Mouse (Mus musculus) hindbrain, embryonic 11.5 days (tissue): ENCODE results near the gene Gjd3. TPM values are rescaled to one million over a fixed set of nuclear protein-coding genes. Genes with fewer than 3 reads are reported as not detected.

Source experiments
- ATAC-seq: fragments of 200-750 bp; cut with Nextera tagmentation; 2 replicates; pipeline ENCODE4 v1.8.0; 2017; ENCODE audit warnings: mild to moderate bottlenecking, moderate TSS enrichment, moderate library complexity; ENCODE audit not compliant: low FRiP score
- DNase-seq: peaks from one replicate; pipeline ENCODE4 v3.0.0-alpha.2; 2015; ENCODE audit warnings: low spot score
- H3K27ac ChIP-seq: fragments of 300-500 bp; sonication (generic); 2 replicates; pipeline ENCODE4 v1.5.1; 2014; ENCODE audit warnings: mild to moderate bottlenecking, low read depth, low read length
- H3K27me3 ChIP-seq: fragments of 300-500 bp; sonication (generic); 2 replicates; pipeline ENCODE4 v1.6.1; 2014; ENCODE audit warnings: mild to moderate bottlenecking, low read length, moderate library complexity, mixed read lengths; ENCODE audit not compliant: control insufficient read depth, insufficient read depth
- H3K36me3 ChIP-seq: fragments of 300-500 bp; sonication (generic); 2 replicates; pipeline ENCODE4 v1.6.1; 2014; ENCODE audit warnings: mild to moderate bottlenecking, low read length, moderate library complexity, mixed read lengths; ENCODE audit not compliant: control insufficient read depth, insufficient read depth
- H3K4me1 ChIP-seq: fragments of 300-500 bp; sonication (generic); replicated peaks from 2 replicates; pipeline ENCODE4 v1.6.1; 2014; ENCODE audit warnings: low read length, mixed read lengths; ENCODE audit not compliant: control insufficient read depth, insufficient read depth
- H3K4me2 ChIP-seq: fragments of 300-500 bp; sonication (generic); replicated peaks from 2 replicates; pipeline ENCODE4 v1.6.1; 2014; ENCODE audit warnings: mild to moderate bottlenecking, low read depth, low read length
- H3K4me3 ChIP-seq: fragments of 300-500 bp; sonication (generic); 2 replicates; pipeline ENCODE4 v1.5.1; 2014; ENCODE audit warnings: low read depth, low read length
- H3K9ac ChIP-seq: fragments of 300-500 bp; sonication (generic); 2 replicates; pipeline ENCODE4 v1.6.1; 2014; ENCODE audit warnings: low read depth, low read length
- H3K9me3 ChIP-seq: fragments of 300-500 bp; sonication (generic); 2 replicates; pipeline ENCODE4 v1.6.1; 2016; ENCODE audit warnings: low read length; ENCODE audit not compliant: control insufficient read depth
- WGBS: fragments of 180-500 bp; shearing (Covaris S2); extraction: QIAGEN DNeasy Blood & Tissue Kit; methylation state at CpG from one replicate; pipeline ENCODE4 v1.1.7; 2014; 5-methylcytosine and 5-hydroxymethylcytosine counted together
- polyA plus RNA-seq: library from polyadenylated mRNA; unstranded; fragments of >200 nt; fragmentation: Nextera tagmentation; extraction: Ambion mirVana; gene quantifications from 2 replicates; pipeline ENCODE4 v1.2.1, GENCODE M21; 2014

Gjd3 gene
- polyA plus RNA-seq, 1 experiment from 2014 or later: 0.28 TPM

GRCm38 (mm10) chr11:98947969-98948569 lies 34.7 kb downstream of the Gjd3 start:
- Histone ChIP-seq H3K9ac (no peak overlapping the region), H3K36me3 (no peaks in the 10 kb centered on the region), H3K9me3 (no peaks in the 10 kb centered on the region), H3K4me3 (no peak overlapping the region), H3K27me3 (no peaks in the 10 kb centered on the region), H3K27ac (no peak overlapping the region), H3K4me2 (no peak overlapping the region), H3K4me1 (peaks cover 8% of the 10 kb centered on the region)
- whole genome bisulfite sequencing: 85% methylated on average over 18 of the region's 18 CpGs
- ATAC-seq (no peak), DNase-seq (no peak)

- no peak overlapping the region for H3K9ac ChIP-seq
- ATAC-seq (no peak), DNase-seq (no peak)
- no peaks in the 10 kb centered on the region for H3K36me3 ChIP-seq
- H3K9me3 ChIP-seq: no peaks in the 10 kb centered on the region
- WGBS: 56% methylated on average over 3 of the region's 3 CpGs
- no peak overlapping the region for H3K4me3 ChIP-seq
- H3K27me3 ChIP-seq: no peaks in the 10 kb centered on the region
- H3K4me2 ChIP-seq: no peak overlapping the region
- no peak overlapping the region for H3K27ac ChIP-seq
- H3K4me1 ChIP-seq: peaks cover 19% of the 10 kb centered on the region
Measured at GRCm38 (mm10) chr11:98945605-98945977, 37.2 kb downstream of the Gjd3 start.

- Histone ChIP-seq H3K9ac (no peak overlapping the region; the same call in 1 of the 2 replicates), H3K4me3 (no peak overlapping the region), H3K27me3 (no peaks in the 10 kb centered on the region), H3K9me3 (no peaks in the 10 kb centered on the region), H3K36me3 (no peaks in the 10 kb centered on the region), H3K4me1 (peaks cover 21% of the 10 kb centered on the region), H3K4me2 (no peak overlapping the region), H3K27ac (no peak overlapping the region; the same call in 1 of the 2 replicates)
- ATAC-seq (no peak), DNase-seq (no peak)
- WGBS: 37% methylated on average over 11 of the region's 11 CpGs
Measured at GRCm38 (mm10) chr11:98944897-98945604, 37.8 kb downstream of the Gjd3 start.

- DNase-seq (peak; percentile 35), ATAC-seq (no peak)
- H3K4me3 ChIP-seq: no peak overlapping the region
- no peaks in the 10 kb centered on the region for H3K27me3 ChIP-seq
- 28% methylated on average over 14 of the region's 14 CpGs for WGBS
- no peak overlapping the region for H3K4me2 ChIP-seq
- no peaks in the 10 kb centered on the region for H3K9me3 ChIP-seq
- 0 out of 2 replicates have a peak overlapping the region, but pooled peaks have one; percentile 31 for H3K9ac ChIP-seq
- peaks cover 31% of the 10 kb centered on the region for H3K4me1 ChIP-seq
- no peaks in the 10 kb centered on the region for H3K36me3 ChIP-seq
- peak overlapping the region; percentile 42; the same call in 1 of the 2 replicates for H3K27ac ChIP-seq
Measured at GRCm38 (mm10) chr11:98943741-98944461, 38.9 kb downstream of the Gjd3 start.

- no peak overlapping the region for H3K4me3 ChIP-seq
- H3K27me3 ChIP-seq: no peaks in the 10 kb centered on the region
- peaks cover 38% of the 10 kb centered on the region for H3K4me1 ChIP-seq
- no peak for DNase-seq
- no peak overlapping the region; the same call in 1 of the 2 replicates for H3K4me2 ChIP-seq
- H3K9me3 ChIP-seq: no peaks in the 10 kb centered on the region
- H3K27ac ChIP-seq: peak overlapping the region; percentile 67
- WGBS: 66% methylated on average over 8 of the region's 8 CpGs
- H3K36me3 ChIP-seq: no peaks in the 10 kb centered on the region
- peak overlapping the region; percentile 28; the same call in 1 of the 2 replicates for H3K9ac ChIP-seq
- no peak for ATAC-seq
Measured at GRCm38 (mm10) chr11:98942923-98943641, 39.7 kb downstream of the Gjd3 start.

- no peaks in the 10 kb centered on the region for H3K9me3 ChIP-seq
- DNase-seq (no peak), ATAC-seq (no peak)
- H3K36me3 ChIP-seq: no peaks in the 10 kb centered on the region
- H3K4me1 ChIP-seq: peaks cover 40% of the 10 kb centered on the region
- H3K4me3 ChIP-seq: peak overlapping the region; percentile 35; the same call in 1 of the 2 replicates
- H3K27me3 ChIP-seq: no peaks in the 10 kb centered on the region
- H3K27ac ChIP-seq: peak overlapping the region; percentile 67
- H3K9ac ChIP-seq: peak overlapping the region; percentile 46; the same call in 1 of the 2 replicates
- WGBS: 61% methylated on average over 3 of the region's 3 CpGs
- peak overlapping the region; percentile 76 for H3K4me2 ChIP-seq
Measured at GRCm38 (mm10) chr11:98942555-98942922, 40.3 kb downstream of the Gjd3 start.

- H3K36me3 ChIP-seq: no peaks in the 10 kb centered on the region
- peaks cover 40% of the 10 kb centered on the region for H3K4me1 ChIP-seq
- ATAC-seq (peak; percentile 53), DNase-seq (peak; percentile 90)
- peak overlapping the region; percentile 35 for H3K4me3 ChIP-seq
- peak overlapping the region; percentile 67 for H3K27ac ChIP-seq
- WGBS: 6% methylated on average over 15 of the region's 15 CpGs
- no peaks in the 10 kb centered on the region for H3K27me3 ChIP-seq
- H3K4me2 ChIP-seq: peak overlapping the region; percentile 76
- H3K9me3 ChIP-seq: no peaks in the 10 kb centered on the region
- H3K9ac ChIP-seq: peak overlapping the region; percentile 46
Measured at GRCm38 (mm10) chr11:98941826-98942550, 40.8 kb downstream of the Gjd3 start.
